Mouse (Mus musculus): Measurements from ENCODE around the gene Pim1. TPM values are rescaled to one million over a fixed set of nuclear protein-coding genes. Genes with fewer than 3 reads are reported as not detected.
A peak's percentile ranks its signal among the peaks of the same experiment; 100 is the strongest.

Pim1 gene
- polyA plus RNA-seq, 1 experiment, result 160 TPM

- H3K36me3 ChIP-seq (ENCODE audit: control insufficient read depth, insufficient read depth, low read length), result no peaks in the 10 kb centered on the region
- no peak overlapping the region; the same call in 1 of the 2 replicates for H3K27ac ChIP-seq (ENCODE audit: insufficient read depth, low read depth, low read length)
- TF ChIP-seq CTCF (IDR thresholded peaks at IDR 0.05; ENCODE audit: extremely low read depth, insufficient read length, insufficient replicate concordance, low read depth, low read length) (no peak), POLR2A (IDR thresholded peaks at IDR 0.05; ENCODE audit: low read depth, low read length) (no peak)
- peaks cover 7% of the 10 kb centered on the region; the same call in 1 of the 2 replicates for H3K4me1 ChIP-seq (ENCODE audit: control insufficient read depth, insufficient read depth, insufficient read length, low read length)
- H3K4me3 ChIP-seq (ENCODE audit: low read depth, low read length), result no peak overlapping the region
- WGBS, result 63% methylated on average over 4 of the region's 4 CpGs
- H3K27me3 ChIP-seq (ENCODE audit: control insufficient read depth, insufficient read depth, low read length), result no peaks in the 10 kb centered on the region
Observed at GRCm38 (mm10) chr17:29478271-29478670, 12.3 kb upstream of the Pim1 start.

DNA sequence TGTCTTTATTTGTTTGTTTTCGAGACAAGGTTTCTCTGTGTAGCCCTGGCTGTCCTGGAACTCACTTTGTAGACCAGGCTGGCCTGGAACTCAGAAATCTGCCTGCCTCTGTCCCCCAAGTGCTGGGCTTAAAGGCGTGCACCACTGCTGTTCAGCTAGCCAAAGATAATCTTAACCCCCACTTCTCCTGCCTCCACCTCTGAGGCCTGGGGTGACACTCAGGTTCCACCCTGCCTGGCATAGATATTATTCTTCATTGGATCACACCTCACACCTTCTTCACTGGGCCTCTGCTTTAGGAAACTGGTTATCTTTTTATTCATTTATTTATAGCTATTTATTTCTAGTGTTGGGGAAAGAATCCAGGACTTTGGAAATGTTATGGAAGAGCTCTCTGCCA is 10.3 kb upstream of the Pim1 start:
- Histone ChIP-seq H3K27ac (ENCODE audit: insufficient read depth, low read depth, low read length) (no peak overlapping the region), H3K4me3 (ENCODE audit: low read depth, low read length) (no peak overlapping the region), H3K4me1 (ENCODE audit: control insufficient read depth, insufficient read depth, insufficient read length, low read length) (peaks cover 14% of the 10 kb centered on the region; the same call in 1 of the 2 replicates), H3K36me3 (ENCODE audit: control insufficient read depth, insufficient read depth, low read length) (no peaks in the 10 kb centered on the region), H3K27me3 (ENCODE audit: control insufficient read depth, insufficient read depth, low read length) (no peaks in the 10 kb centered on the region)
- 83% methylated on average over 2 of the region's 2 CpGs for WGBS
- TF ChIP-seq CTCF (IDR thresholded peaks at IDR 0.05; ENCODE audit: extremely low read depth, insufficient read length, insufficient replicate concordance, low read depth, low read length), result no peak
- TF ChIP-seq POLR2A (IDR thresholded peaks at IDR 0.05; ENCODE audit: low read depth, low read length), result no peak

DNA sequence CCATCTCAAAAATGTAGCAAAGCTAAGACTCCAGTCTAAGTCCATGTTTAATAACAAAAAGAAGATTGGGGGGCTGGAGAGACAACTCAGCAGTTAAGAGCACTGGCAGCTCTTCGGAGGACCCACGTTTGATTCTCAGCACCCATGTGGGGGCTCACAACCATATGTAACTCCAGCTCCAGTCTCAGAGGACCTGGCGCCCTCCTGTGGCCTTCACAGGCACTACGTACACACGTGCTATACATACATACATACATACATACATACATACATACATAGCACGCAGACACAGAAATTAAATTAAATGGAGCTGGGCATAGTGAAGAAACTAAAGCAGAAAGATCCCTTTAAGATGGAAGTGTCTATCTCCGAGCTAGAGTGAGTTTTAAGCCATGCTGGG is 7.9 kb upstream of the Pim1 start:
- no peak overlapping the region for H3K4me3 ChIP-seq (ENCODE audit: low read depth, low read length)
- TF ChIP-seq POLR2A (IDR thresholded peaks at IDR 0.05; ENCODE audit: low read depth, low read length) (no peak), CTCF (IDR thresholded peaks at IDR 0.05; ENCODE audit: extremely low read depth, insufficient read length, insufficient replicate concordance, low read depth, low read length) (peak; percentile 29; the same call in 1 of the 2 replicates)
- H3K4me1 ChIP-seq (ENCODE audit: control insufficient read depth, insufficient read depth, insufficient read length, low read length), result peaks cover 18% of the 10 kb centered on the region; the same call in 1 of the 2 replicates
- WGBS, result 93% methylated on average over 7 of the region's 7 CpGs
- H3K36me3 ChIP-seq (ENCODE audit: control insufficient read depth, insufficient read depth, low read length), result no peaks in the 10 kb centered on the region
- no peaks in the 10 kb centered on the region for H3K27me3 ChIP-seq (ENCODE audit: control insufficient read depth, insufficient read depth, low read length)
- peak overlapping the region; percentile 64; the same call in 1 of the 2 replicates for H3K27ac ChIP-seq (ENCODE audit: insufficient read depth, low read depth, low read length)

DNA sequence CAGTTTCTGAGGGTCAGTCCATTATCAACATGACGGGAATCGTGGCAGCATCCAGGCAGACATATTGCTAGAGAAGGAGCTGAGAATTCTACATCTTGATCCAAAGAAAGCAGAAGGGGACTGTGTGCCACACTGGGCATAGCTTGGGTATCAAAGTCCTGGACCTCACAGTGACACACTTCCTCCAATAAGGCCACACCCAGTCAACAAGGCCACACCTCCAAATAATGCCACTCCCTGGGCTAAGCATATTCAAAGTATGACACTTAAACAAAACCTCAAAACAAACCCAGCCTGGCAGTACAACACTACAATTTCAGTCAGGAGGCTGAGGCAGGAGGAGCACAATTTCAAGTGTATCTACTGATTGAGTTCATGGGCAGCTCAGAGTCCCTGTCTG is 7.3 kb upstream of the Pim1 start:
- TF ChIP-seq CTCF (IDR thresholded peaks at IDR 0.05; ENCODE audit: extremely low read depth, insufficient read length, insufficient replicate concordance, low read depth, low read length) (no peak), POLR2A (IDR thresholded peaks at IDR 0.05; ENCODE audit: low read depth, low read length) (no peak)
- Histone ChIP-seq H3K36me3 (ENCODE audit: control insufficient read depth, insufficient read depth, low read length) (no peaks in the 10 kb centered on the region), H3K4me3 (ENCODE audit: low read depth, low read length) (no peak overlapping the region), H3K27me3 (ENCODE audit: control insufficient read depth, insufficient read depth, low read length) (no peaks in the 10 kb centered on the region), H3K27ac (ENCODE audit: insufficient read depth, low read depth, low read length) (peak overlapping the region; percentile 64), H3K4me1 (ENCODE audit: control insufficient read depth, insufficient read depth, insufficient read length, low read length) (peaks cover 22% of the 10 kb centered on the region; the same call in 1 of the 2 replicates)
- WGBS, result 99% methylated on average over 2 of the region's 2 CpGs

- no peak for TF ChIP-seq CTCF (IDR thresholded peaks at IDR 0.05; ENCODE audit: extremely low read depth, insufficient read length, insufficient replicate concordance, low read depth, low read length)
- TF ChIP-seq POLR2A (IDR thresholded peaks at IDR 0.05; ENCODE audit: low read depth, low read length), result no peak
- 90% methylated on average over 2 of the region's 2 CpGs for WGBS
- Histone ChIP-seq H3K27me3 (ENCODE audit: control insufficient read depth, insufficient read depth, low read length) (no peaks in the 10 kb centered on the region), H3K27ac (ENCODE audit: insufficient read depth, low read depth, low read length) (peak overlapping the region; percentile 9; the same call in 1 of the 2 replicates), H3K4me1 (ENCODE audit: control insufficient read depth, insufficient read depth, insufficient read length, low read length) (peaks cover 28% of the 10 kb centered on the region; the same call in 1 of the 2 replicates), H3K36me3 (ENCODE audit: control insufficient read depth, insufficient read depth, low read length) (no peaks in the 10 kb centered on the region), H3K4me3 (ENCODE audit: low read depth, low read length) (no peak overlapping the region)
Observed at GRCm38 (mm10) chr17:29484431-29484830, 6.1 kb upstream of the Pim1 start.

- TF ChIP-seq CTCF (IDR thresholded peaks at IDR 0.05; ENCODE audit: extremely low read depth, insufficient read length, insufficient replicate concordance, low read depth, low read length) (no peak), POLR2A (IDR thresholded peaks at IDR 0.05; ENCODE audit: low read depth, low read length) (no peak)
- Histone ChIP-seq H3K27ac (ENCODE audit: insufficient read depth, low read depth, low read length) (peak overlapping the region; percentile 88), H3K36me3 (ENCODE audit: control insufficient read depth, insufficient read depth, low read length) (no peaks in the 10 kb centered on the region), H3K4me1 (ENCODE audit: control insufficient read depth, insufficient read depth, insufficient read length, low read length) (peaks cover 28% of the 10 kb centered on the region; the same call in 1 of the 2 replicates), H3K27me3 (ENCODE audit: control insufficient read depth, insufficient read depth, low read length) (no peaks in the 10 kb centered on the region), H3K4me3 (ENCODE audit: low read depth, low read length) (no peak overlapping the region)
- WGBS, result 61% methylated on average over 3 of the region's 3 CpGs
Observed at GRCm38 (mm10) chr17:29485336-29486233, 5.0 kb upstream of the Pim1 start.

Measured in small intestine, adult 2 months (tissue).